ENCODE assay signal across 11 mouse cellular contexts in the genomic region with DNA sequence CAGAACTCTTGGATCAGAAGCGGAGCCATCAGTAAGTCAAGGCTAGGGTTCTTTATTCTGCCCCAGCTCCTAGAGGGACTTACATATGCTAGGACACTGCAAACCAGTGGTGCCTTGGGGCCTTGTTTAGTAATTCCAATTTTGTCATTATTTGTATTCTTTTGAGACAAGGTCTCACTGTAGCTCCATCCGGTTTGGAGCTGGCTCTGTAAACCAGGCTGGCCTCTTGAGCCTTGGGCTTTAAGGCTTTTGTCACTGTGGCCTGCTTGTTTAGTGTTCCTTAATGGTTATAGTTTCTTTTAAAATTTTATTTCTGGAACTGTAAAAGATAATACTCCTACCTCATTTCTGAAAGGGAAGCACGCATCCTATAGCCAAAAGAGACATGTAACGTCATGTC. TPM values are rescaled to one million over a fixed set of nuclear protein-coding genes. Genes with fewer than 3 reads are reported as not detected.
DNase-seq lines count a peak whose midpoint lies in the region; ATAC-seq and TF ChIP-seq lines count a peak whose summit lies in the region.
"Had no signal": no experiment of that assay in that cellular context is flagged by ENCODE, and none has a peak within 500 bp of the region (broad histone marks: within the 10 kb centered on the region; RNA-seq: fewer than 3 reads in every experiment).

No protein-coding gene starts in this region.

- no peak for DNase-seq in heart, postnatal 10 days
- no peak for DNase-seq in thymus, adult 2 months
- no peak for DNase-seq in thymus, postnatal 14 days
- no peak for DNase-seq in ovary, postnatal 36 days (ENCODE audit: low spot score)
- DNase-seq in spleen, postnatal 14 days (ENCODE audit: low spot score in 2 of 2): no peak
- no peak for DNase-seq in left cerebral cortex, postnatal 25 days (ENCODE audit: low spot score in 2 of 2)
- DNase-seq: B cell, adult 2 months; heart, postnatal 4 days; lung, postnatal 36 days had no signal

- H3K9ac ChIP-seq in heart, embryonic 11.5 days (ENCODE audit: low read depth, low read length): no peak overlapping the region; the same call in 1 of the 2 replicates
- 0 out of 2 replicates have a peak overlapping the region, but pooled peaks have one; percentile 18 for H3K9ac ChIP-seq in liver, embryonic 16.5 days (ENCODE audit: low read depth, low read length)

- H3K27me3 ChIP-seq in heart, embryonic 11.5 days (ENCODE audit: control insufficient read depth, insufficient read depth, low read length): no peaks in the 10 kb centered on the region
- H3K27me3 ChIP-seq in thymus, adult 2 months (ENCODE audit: control insufficient read depth, insufficient read depth, low read length): no peaks in the 10 kb centered on the region
- no peaks in the 10 kb centered on the region for H3K27me3 ChIP-seq in liver, embryonic 16.5 days (ENCODE audit: control insufficient read depth, insufficient read depth, low read depth, low read length)

- peak overlapping the region; percentile 73 for H3K4me2 ChIP-seq in heart, embryonic 11.5 days
- peak overlapping the region; percentile 70; the same call in 1 of the 2 replicates for H3K4me2 ChIP-seq in liver, embryonic 16.5 days (ENCODE audit: low read depth, low read length)

- 89% methylated on average over 4 of the region's 4 CpGs for WGBS in heart, embryonic 11.5 days (ENCODE audit: insufficient replicate concordance)
- WGBS in thymus, adult 2 months: 75% methylated on average over 4 of the region's 4 CpGs
- WGBS in liver, embryonic 16.5 days (ENCODE audit: insufficient replicate concordance): 72% methylated on average over 4 of the region's 4 CpGs

- no peaks in the 10 kb centered on the region for H3K36me3 ChIP-seq in heart, embryonic 11.5 days (ENCODE audit: control insufficient read depth, insufficient read depth, low read length)
- peaks cover 32% of the 10 kb centered on the region for H3K36me3 ChIP-seq in thymus, adult 2 months (ENCODE audit: control insufficient read depth, insufficient read depth, low read length)
- peaks cover 2% of the 10 kb centered on the region; the same call in 1 of the 2 replicates for H3K36me3 ChIP-seq in liver, embryonic 16.5 days (ENCODE audit: control insufficient read depth, insufficient read depth)

- no peak for TF ChIP-seq CTCF in thymus, adult 2 months (IDR thresholded peaks at IDR 0.05; ENCODE audit: borderline replicate concordance, control insufficient read depth, extremely low read depth, insufficient read depth, low read length, poor library complexity)

- no peak overlapping the region for H3K27ac ChIP-seq in heart, embryonic 11.5 days (ENCODE audit: low read depth, low read length)
- H3K27ac ChIP-seq in thymus, adult 2 months (ENCODE audit: control insufficient read depth, insufficient read depth, low read length): peak overlapping the region; percentile 28
- H3K27ac ChIP-seq in liver, embryonic 16.5 days (ENCODE audit: low read length): no peak overlapping the region

- no peaks in the 10 kb centered on the region for H3K9me3 ChIP-seq in heart, embryonic 11.5 days (replicated peaks; ENCODE audit: control insufficient read depth, low read length)
- H3K9me3 ChIP-seq in liver, embryonic 16.5 days (replicated peaks; ENCODE audit: control insufficient read depth, low read length): no peaks in the 10 kb centered on the region

- intact Hi-C loops in heart, postnatal 10 days (cut with DNase I): no loop called here
- intact Hi-C loops in left cerebral cortex, postnatal 25 days (cut with DNase I): no loop called here

- no peak for TF ChIP-seq POLR2A in thymus, adult 2 months (IDR thresholded peaks at IDR 0.05; ENCODE audit: control insufficient read depth, extremely low read depth, insufficient read depth, low read length, poor library complexity)

- ATAC-seq in heart, embryonic 11.5 days (replicated peaks; ENCODE audit: insufficient number of reproducible peaks, low FRiP score, low TSS enrichment): no peak
- no peak for ATAC-seq in liver, embryonic 16.5 days (ENCODE audit: low read depth)

- no peak overlapping the region for H3K4me3 ChIP-seq in heart, embryonic 11.5 days (ENCODE audit: low read depth, low read length)
- no peak overlapping the region for H3K4me3 ChIP-seq in thymus, adult 2 months (ENCODE audit: control insufficient read depth, insufficient read depth, low read length)
- H3K4me3 ChIP-seq in liver, embryonic 16.5 days (ENCODE audit: low read depth, low read length): peak overlapping the region; percentile 90

- peaks cover 10% of the 10 kb centered on the region; the same call in 1 of the 2 replicates for H3K4me1 ChIP-seq in heart, embryonic 11.5 days (ENCODE audit: control insufficient read depth, insufficient read depth, low read length)
- peaks cover 23% of the 10 kb centered on the region for H3K4me1 ChIP-seq in thymus, adult 2 months (replicated peaks; ENCODE audit: control insufficient read depth, insufficient read depth, low read length)
- H3K4me1 ChIP-seq in liver, embryonic 16.5 days (ENCODE audit: control insufficient read depth, low read depth, low read length): peaks cover 25% of the 10 kb centered on the region

RNA-seq across cellular contexts. Expression of a gene that starts 2.4 kb away (rescaled TPM):
- 18.0 and 19.8 TPM in 2 replicates for polyA plus RNA-seq in heart, embryonic 11.5 days (2014; fragmentation: Nextera tagmentation; extraction: Ambion mirVana)
- 10 to 100 TPM; 28.5 to 29.4 TPM for total RNA-seq in heart, postnatal 10 days (2021)
- 113 and 166 TPM in 2 replicates for polyA plus RNA-seq in thymus, adult 2 months (2012; rRNA removed)
- 7.8 and 8.7 TPM in 2 replicates for polyA plus RNA-seq in liver, embryonic 16.5 days (2015; fragmentation: Nextera tagmentation; extraction: Ambion mirVana)
- 100 to 1,000 TPM; 175 to 192 TPM for total RNA-seq in left cerebral cortex, postnatal 25 days (2021)
